Mouse (Mus musculus): ENCODE measurements around the gene Tmem161a. TPM values are rescaled to one million over a fixed set of nuclear protein-coding genes. Genes with fewer than 3 reads are reported as not detected.

The Tmem161a gene
- polyA plus RNA-seq, 1 experiment from 2014 or later, result 56.2 TPM

DNA sequence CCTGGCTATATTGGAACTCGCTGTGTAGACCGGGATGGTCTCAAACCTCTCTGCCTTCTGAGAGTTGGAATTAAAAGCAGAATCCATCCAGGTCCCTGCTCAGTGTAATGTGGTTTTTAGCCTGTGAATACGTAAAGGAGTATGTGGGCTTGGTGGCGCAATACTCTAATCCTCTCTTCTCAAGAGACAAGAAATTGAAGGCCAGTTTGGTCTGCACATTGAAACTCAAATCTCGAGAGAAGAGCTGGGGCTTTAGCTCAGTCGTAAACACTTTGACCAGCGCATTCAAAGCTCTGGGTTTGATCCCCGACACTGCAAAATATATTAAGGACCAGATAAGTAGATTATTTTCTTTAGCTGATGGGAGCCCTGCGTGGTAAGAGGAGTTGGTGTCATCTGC, 32.2 kb upstream of the Tmem161a start:
- DNase-seq (ENCODE audit: low spot score), result no peak
- H3K27ac ChIP-seq, result peak overlapping the region; percentile 88
- WGBS, result 15% methylated on average over 9 of the region's 9 CpGs

DNA sequence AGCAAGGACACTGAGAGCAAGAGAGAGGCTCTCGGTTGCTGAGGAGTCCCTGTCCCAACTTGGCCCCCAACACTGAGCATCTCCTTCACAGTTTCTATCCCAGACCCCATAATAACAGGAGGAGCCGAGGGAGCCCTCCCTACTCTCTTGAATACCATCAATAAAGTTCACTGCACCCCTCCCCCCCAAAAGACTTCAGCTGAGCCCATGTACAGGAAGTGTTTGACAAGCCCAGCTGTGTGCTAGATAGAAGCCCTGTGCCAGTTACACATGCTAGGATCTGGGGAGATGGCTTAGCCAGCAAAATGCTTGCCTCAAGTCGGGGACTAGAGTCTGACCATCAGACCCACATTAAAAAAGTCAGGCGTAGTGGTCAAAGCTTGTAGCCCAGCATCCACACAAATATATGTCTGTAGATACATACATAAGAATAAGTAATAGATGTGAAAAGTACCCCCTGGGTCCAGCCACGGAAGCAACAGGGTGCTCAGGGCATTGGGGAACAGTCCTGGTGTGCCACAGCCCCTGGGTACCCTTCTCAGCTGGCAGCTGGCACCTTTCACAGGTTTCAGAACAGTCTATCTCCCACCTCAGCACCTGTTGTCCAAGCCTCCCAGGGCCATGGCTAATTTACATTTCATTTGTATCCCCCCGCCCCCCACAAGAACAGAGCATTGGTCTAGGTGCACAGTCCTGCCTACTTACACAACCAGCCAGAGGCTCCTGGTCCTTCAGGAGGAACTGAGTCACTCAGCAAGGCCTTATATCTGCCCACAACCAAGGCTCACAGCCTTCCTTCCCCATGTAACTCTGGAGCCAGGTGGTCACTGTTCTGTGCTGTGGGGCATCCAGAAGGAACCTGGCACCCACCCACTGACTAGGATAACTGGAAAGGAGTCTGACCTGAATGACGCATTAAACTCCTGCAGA, 24.2 kb upstream of the Tmem161a start:
- Histone ChIP-seq H3K4me1 (replicated peaks) (peaks cover 18% of the 10 kb centered on the region), H3K36me3 (peaks cover 45% of the 10 kb centered on the region), H3K9me3 (no peaks in the 10 kb centered on the region), H3K4me3 (no peak overlapping the region), H3K27me3 (ENCODE audit: insufficient read depth, poor library complexity, severe bottlenecking) (peaks cover 16% of the 10 kb centered on the region), H3K27ac (no peak overlapping the region)
- no peak for DNase-seq (ENCODE audit: low spot score)
- 87% methylated on average over 7 of the region's 7 CpGs for WGBS

More for the DNA sequence above, 32.2 kb upstream of the Tmem161a start:
- Histone ChIP-seq H3K27me3 (ENCODE audit: insufficient read depth, poor library complexity, severe bottlenecking) (no peaks in the 10 kb centered on the region), H3K36me3 (peaks cover 57% of the 10 kb centered on the region), H3K9me3 (no peaks in the 10 kb centered on the region), H3K4me1 (replicated peaks) (peaks cover 22% of the 10 kb centered on the region), H3K4me3 (peak overlapping the region; percentile 79)

DNA sequence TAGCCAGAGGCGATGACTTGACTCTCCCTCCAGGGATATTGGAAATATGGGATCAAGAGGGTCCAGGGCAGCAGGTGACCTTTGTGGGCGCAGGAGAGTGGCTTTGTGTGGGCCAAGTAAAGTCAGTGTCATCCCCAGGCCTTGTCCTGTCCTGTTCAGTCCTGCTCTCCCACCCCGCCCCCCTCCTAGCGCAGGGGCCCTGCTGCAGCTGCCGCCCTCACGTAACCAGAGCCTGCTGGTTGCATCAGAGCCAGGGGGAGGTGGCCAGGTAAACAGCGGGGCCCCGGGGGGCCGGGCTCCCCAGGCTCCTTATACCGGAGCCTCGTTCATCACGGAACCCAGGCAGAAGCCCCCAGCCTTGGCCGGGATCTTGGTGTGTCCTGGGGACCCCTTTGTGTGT, 22.0 kb upstream of the Tmem161a start:
- peak; percentile 25 for DNase-seq (ENCODE audit: low spot score)
- peaks cover 23% of the 10 kb centered on the region for H3K36me3 ChIP-seq
- WGBS, result 21% methylated on average over 13 of the region's 13 CpGs
- 0 out of 2 replicates have a peak overlapping the region, but pooled peaks have one; percentile 3 for H3K4me3 ChIP-seq
- H3K27me3 ChIP-seq (ENCODE audit: insufficient read depth, poor library complexity, severe bottlenecking), result peaks cover 25% of the 10 kb centered on the region
- H3K9me3 ChIP-seq, result no peaks in the 10 kb centered on the region
- H3K27ac ChIP-seq, result peak overlapping the region; percentile 35; the same call in 1 of the 2 replicates
- peaks cover 18% of the 10 kb centered on the region for H3K4me1 ChIP-seq (replicated peaks)

DNA sequence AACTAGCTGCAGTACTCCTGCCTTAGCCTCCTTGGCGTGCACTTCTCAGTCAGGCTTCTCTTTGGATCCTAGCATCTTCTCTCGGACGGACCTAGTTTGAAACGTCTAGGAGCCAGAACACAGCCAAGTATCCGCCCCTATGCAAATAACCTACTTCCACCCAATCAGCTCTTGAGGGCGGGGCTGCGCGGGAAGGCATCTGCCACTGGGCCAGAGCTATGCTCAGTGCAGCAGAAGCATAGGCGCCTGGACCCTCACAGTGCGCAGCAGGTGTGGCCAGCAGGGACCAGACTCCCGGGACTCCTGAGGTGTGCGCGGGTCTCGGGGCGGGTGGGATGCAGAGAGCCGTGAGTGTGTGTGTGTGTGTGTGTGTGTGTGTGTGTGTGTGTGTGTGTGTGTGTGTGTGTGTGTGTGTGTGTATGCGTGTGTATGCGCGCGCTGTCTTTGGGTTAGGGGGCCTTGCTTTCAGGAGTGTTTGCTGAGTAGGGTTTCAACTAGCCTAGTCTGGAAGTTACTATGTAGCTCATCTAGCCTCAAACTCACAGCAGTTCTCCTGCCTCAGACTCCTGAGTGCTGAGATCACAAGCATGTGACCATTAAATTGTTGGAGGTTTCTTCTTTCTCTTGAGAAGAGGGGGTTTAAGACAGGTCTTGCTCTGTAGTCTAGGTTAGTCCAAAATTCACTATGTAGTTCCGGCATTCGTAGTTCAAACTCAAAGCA, 19.5 kb upstream of the Tmem161a start:
- 15% methylated on average over 22 of the region's 22 CpGs for WGBS
- peak; percentile 80 for DNase-seq (ENCODE audit: low spot score)
- H3K4me1 ChIP-seq (replicated peaks), result peaks cover 21% of the 10 kb centered on the region
- peak overlapping the region; percentile 36 for H3K4me3 ChIP-seq
- H3K36me3 ChIP-seq, result no peaks in the 10 kb centered on the region
- peaks cover 41% of the 10 kb centered on the region for H3K27me3 ChIP-seq (ENCODE audit: insufficient read depth, poor library complexity, severe bottlenecking)
- H3K27ac ChIP-seq, result no peak overlapping the region
- no peaks in the 10 kb centered on the region for H3K9me3 ChIP-seq

DNA sequence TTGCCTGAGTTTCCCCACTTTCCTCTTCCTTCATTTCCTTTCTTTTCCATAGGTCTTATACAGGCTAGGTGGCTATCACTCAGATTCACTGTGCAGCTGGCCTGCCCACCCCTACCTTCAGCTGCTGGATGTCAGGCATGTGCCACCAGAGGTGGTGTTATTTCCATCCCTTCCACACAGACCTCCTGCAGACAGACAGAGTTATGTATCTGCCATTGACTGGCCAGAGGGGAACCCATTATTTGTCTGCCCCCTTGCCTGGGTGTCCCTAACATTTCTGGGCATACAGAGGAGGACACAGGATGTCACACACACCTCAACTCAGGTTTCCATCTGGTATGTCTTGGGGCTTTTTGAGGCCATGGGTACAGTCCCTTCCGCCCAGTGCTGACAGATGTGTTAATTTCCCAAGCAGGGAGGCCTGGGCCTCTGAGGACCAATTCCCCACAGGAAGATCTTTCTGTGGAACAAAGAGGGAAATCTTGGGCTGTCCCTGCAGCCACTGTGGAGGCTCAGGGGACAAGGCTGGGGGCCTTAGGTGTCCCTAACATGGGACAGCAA, 14.8 kb upstream of the Tmem161a start:
- H3K27me3 ChIP-seq (ENCODE audit: insufficient read depth, poor library complexity, severe bottlenecking), result peaks cover 34% of the 10 kb centered on the region
- peaks cover 34% of the 10 kb centered on the region for H3K4me1 ChIP-seq (replicated peaks)
- H3K9me3 ChIP-seq, result no peaks in the 10 kb centered on the region
- no peak overlapping the region for H3K27ac ChIP-seq
- H3K36me3 ChIP-seq, result no peaks in the 10 kb centered on the region
- H3K4me3 ChIP-seq, result no peak overlapping the region
- whole genome bisulfite sequencing, result 94% methylated on average over 1 of the region's 1 CpGs
- no peak for DNase-seq (ENCODE audit: low spot score)

DNA sequence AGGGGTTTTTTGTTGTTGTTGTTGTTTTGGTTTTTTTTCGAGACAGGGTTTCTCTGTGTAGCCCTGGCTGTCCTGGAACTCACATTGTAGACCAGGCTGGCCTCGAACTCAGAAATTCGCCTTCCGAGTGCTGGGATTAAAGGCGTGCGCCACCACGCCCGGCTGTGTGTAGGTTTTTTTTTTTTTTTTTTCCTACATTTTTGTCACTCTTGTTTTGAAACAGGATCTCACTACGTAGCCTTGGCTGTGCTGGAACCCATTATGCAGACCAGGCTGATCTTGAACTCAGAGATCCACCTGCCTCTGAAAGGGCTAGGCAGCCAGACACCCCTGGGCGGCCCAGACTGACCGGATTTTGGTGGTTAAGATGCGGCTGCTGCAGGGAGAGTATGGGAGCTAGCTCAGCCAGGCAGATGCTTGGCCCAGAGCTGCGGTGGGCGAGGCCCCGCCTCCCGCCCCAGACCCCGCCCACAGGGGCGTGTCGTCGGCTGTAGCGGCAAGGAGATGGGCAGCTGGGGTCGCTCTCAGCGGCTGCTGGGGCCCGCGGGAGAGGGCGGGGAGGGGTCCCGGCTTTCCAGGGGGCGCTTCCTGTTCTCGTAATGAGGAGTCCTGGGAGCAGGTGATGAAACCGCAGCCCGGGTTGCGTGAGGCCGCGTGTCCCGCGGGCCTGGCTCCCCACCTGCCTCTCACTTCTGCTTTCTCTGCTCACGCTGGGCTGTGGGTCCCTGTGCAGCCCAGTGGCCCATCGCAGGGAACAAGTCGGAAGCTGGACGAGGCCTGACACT, 13.9 kb upstream of the Tmem161a start:
- WGBS, result 12% methylated on average over 40 of the region's 40 CpGs
- peak overlapping the region; percentile 76 for H3K27ac ChIP-seq

DNA sequence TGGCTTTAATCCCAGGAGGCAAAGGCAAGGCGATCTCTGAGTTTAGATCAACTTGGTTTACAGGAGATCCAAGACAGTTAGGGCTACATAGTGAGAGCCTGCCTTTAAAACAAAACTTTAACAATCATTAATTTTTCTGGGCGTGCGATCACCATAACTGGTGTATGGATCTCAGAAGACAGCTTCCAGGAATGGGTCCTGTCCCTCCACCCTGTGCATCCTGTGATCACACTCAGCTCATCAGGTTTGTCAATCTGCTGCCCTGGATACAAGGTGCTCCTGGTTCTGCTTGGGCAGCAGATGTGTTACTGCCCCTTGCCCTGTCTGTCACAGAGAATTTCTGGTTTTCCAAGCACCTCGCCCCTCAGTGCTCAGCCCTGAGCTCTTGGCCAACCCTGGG, 12.9 kb upstream of the Tmem161a start:
- Histone ChIP-seq H3K4me3 (no peak overlapping the region), H3K27ac (no peak overlapping the region)

More for the DNA sequence above, 13.9 kb upstream of the Tmem161a start:
- peaks cover 28% of the 10 kb centered on the region for H3K4me1 ChIP-seq (replicated peaks)
- peak overlapping the region; percentile 57 for H3K4me3 ChIP-seq
- H3K9me3 ChIP-seq, result no peaks in the 10 kb centered on the region
- H3K36me3 ChIP-seq, result no peaks in the 10 kb centered on the region
- DNase-seq (ENCODE audit: low spot score), result peak; percentile 88
- peaks cover 32% of the 10 kb centered on the region for H3K27me3 ChIP-seq (ENCODE audit: insufficient read depth, poor library complexity, severe bottlenecking)

DNA sequence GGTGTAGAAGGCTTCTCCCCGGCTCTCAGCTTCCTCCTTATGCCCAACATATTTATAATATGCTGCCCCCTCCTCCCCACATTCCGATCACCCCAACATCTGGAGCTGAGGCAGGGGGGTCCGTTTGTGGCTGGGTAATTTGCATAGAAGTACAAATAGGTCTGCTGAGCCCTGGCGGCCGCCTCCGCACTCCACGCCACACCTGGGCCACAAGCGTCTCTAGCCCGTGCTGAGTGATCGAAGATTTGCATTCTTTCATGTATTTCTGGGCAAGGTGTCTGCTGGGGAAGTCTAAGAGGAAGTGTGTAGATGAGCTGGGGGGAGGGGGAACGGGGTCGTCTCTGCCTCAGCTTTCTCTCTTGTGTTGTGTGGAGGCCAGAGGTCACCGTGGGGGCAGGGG, 12.1 kb upstream of the Tmem161a start:
- 64% methylated on average over 13 of the region's 13 CpGs for WGBS
- no peak overlapping the region for H3K27ac ChIP-seq

More for the DNA sequence above, 12.9 kb upstream of the Tmem161a start:
- Histone ChIP-seq H3K27me3 (ENCODE audit: insufficient read depth, poor library complexity, severe bottlenecking) (peaks cover 32% of the 10 kb centered on the region), H3K4me1 (replicated peaks) (peaks cover 28% of the 10 kb centered on the region), H3K9me3 (no peaks in the 10 kb centered on the region), H3K36me3 (no peaks in the 10 kb centered on the region)
- no peak for DNase-seq (ENCODE audit: low spot score)
- 86% methylated on average over 4 of the region's 4 CpGs for WGBS

DNA sequence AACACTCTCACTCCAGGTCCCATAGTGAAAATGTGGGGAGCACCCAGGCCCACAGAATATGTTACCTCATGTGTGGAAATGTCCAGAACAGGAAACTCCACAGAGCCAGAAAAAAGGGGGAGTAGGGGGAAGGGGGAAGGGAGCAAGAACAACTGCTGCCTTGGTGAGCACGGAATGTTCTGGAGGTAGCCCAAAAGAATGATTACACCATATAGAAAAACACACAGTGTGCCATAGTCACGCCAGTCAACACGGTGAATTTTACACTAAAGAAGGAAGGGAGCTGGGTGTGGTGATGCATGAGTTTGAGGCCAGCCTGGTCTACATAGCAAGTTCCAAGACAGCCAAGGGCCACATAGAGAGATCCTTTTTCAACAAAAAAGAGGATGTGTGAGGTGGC, 8.8 kb upstream of the Tmem161a start:
- peaks cover 48% of the 10 kb centered on the region for H3K27me3 ChIP-seq (ENCODE audit: insufficient read depth, poor library complexity, severe bottlenecking)
- WGBS, result 97% methylated on average over 3 of the region's 3 CpGs
- H3K9me3 ChIP-seq, result no peaks in the 10 kb centered on the region

More for the DNA sequence above, 12.1 kb upstream of the Tmem161a start:
- no peak overlapping the region for H3K4me3 ChIP-seq
- peaks cover 40% of the 10 kb centered on the region for H3K27me3 ChIP-seq (ENCODE audit: insufficient read depth, poor library complexity, severe bottlenecking)
- H3K9me3 ChIP-seq, result no peaks in the 10 kb centered on the region
- DNase-seq (ENCODE audit: low spot score), result no peak
- H3K4me1 ChIP-seq (replicated peaks), result peaks cover 28% of the 10 kb centered on the region
- no peaks in the 10 kb centered on the region for H3K36me3 ChIP-seq

DNA sequence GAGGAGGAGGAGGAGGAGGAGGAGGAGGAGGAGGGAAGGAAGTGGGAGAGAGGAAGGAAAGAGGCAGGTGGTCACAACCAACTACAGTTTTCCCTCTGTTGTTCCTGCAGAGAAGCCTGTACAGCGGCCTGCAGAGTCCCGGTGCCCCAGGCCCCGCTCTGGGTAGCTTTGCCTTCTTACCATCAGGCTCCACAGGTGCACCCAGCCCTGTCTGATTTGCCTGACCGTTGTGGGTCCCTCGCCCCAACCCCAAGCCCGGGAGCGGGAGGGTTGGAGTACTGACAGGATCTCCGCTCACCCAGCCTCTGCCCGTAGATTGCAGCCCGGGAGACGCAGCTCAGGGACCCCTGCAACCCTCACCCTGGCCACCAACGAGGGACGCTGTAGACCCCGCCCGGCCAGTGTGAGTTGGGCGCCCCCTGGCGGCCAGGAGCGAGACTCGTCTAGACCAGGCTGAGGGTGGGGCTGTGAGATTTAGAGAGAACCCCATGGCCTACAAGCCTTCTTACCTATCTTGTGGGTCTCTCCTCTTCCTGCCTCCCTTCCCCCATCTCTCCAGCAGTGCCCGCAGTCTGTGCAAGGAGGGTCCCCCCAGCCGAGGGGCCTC, 5.5 kb upstream of the Tmem161a start:
- H3K4me3 ChIP-seq, result peak overlapping the region; percentile 44
- DNase-seq (ENCODE audit: low spot score), result peak; percentile 86
- H3K27ac ChIP-seq, result peak overlapping the region; percentile 29; the same call in 1 of the 2 replicates
- peaks cover 25% of the 10 kb centered on the region for H3K4me1 ChIP-seq (replicated peaks)
- WGBS, result 2% methylated on average over 21 of the region's 21 CpGs
- H3K9me3 ChIP-seq, result no peaks in the 10 kb centered on the region
- H3K27me3 ChIP-seq (ENCODE audit: insufficient read depth, poor library complexity, severe bottlenecking), result peaks cover 42% of the 10 kb centered on the region
- no peaks in the 10 kb centered on the region for H3K36me3 ChIP-seq

More for the DNA sequence above, 8.8 kb upstream of the Tmem161a start:
- no peak for DNase-seq (ENCODE audit: low spot score)
- Histone ChIP-seq H3K4me1 (replicated peaks) (peaks cover 40% of the 10 kb centered on the region), H3K36me3 (no peaks in the 10 kb centered on the region), H3K4me3 (no peak overlapping the region), H3K27ac (no peak overlapping the region)

DNA sequence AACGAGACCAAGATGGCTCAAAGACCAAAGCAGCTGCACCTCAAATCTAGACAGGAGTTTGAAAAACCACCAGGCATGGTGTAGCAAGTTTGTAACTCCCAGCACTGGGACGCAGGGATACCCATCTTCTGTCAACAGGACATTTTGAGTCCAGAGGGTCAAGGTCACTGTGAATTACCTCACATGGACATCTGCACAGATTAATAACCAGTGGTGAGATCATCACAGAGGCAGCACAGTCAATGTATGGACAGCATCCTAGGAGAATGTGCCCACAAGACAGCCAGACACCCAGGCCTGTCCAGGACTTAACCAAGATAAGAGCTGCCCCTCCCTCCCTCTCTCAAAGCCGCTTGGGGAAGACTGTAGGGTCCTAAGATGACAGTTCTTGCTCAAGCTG, 2.0 kb upstream of the Tmem161a start:
- Histone ChIP-seq H3K27me3 (ENCODE audit: insufficient read depth, poor library complexity, severe bottlenecking) (peaks cover 27% of the 10 kb centered on the region), H3K27ac (no peak overlapping the region), H3K36me3 (peaks cover 7% of the 10 kb centered on the region; the same call in 1 of the 2 replicates), H3K4me3 (no peak overlapping the region), H3K4me1 (replicated peaks) (peaks cover 49% of the 10 kb centered on the region), H3K9me3 (no peaks in the 10 kb centered on the region)
- WGBS, result 87% methylated on average over 3 of the region's 3 CpGs
- no peak for DNase-seq (ENCODE audit: low spot score)

DNA sequence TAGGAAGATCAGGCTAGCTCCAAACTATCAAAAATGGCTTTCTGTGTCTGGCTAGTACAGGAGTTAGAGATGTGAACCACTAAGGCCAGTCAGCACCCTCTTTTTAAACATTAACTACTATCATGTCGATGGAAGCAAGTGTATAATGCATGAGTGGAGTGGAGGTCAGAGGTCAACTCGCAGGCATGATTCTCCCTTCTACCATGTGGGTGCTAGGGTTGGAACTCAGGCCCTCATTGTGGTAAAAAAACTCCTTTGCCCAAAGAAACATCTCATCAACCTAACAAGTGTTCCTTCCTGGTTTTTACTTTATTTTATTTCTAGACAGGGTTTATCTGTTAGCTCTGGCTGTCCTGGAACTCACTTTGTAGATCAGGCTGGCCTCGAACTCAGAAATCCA, 1.4 kb upstream of the Tmem161a start:
- Histone ChIP-seq H3K4me1 (replicated peaks) (peaks cover 45% of the 10 kb centered on the region), H3K4me3 (no peak overlapping the region), H3K27ac (no peak overlapping the region), H3K36me3 (peaks cover 10% of the 10 kb centered on the region; the same call in 1 of the 2 replicates), H3K27me3 (ENCODE audit: insufficient read depth, poor library complexity, severe bottlenecking) (peaks cover 20% of the 10 kb centered on the region), H3K9me3 (no peaks in the 10 kb centered on the region)
- WGBS, result 79% methylated on average over 3 of the region's 3 CpGs
- no peak for DNase-seq (ENCODE audit: low spot score)
